Mouse (Mus musculus) naive thymus-derived CD4-positive, alpha-beta T cell, adult 5 months (primary cell): ENCODE measurements around the gene Rfc5. TPM values are rescaled to one million over a fixed set of nuclear protein-coding genes. Genes with fewer than 3 reads are reported as not detected.

ENCODE experiments used
- polyA plus RNA-seq: library from polyadenylated mRNA; unstranded; fragments of 100-300 nt; shearing (Covaris generic); gene quantifications from one replicate; pipeline ENCODE4 v1.2.1, GENCODE M21; 2017

Gene Rfc5
- 20.3 TPM for polyA plus RNA-seq

DNA sequence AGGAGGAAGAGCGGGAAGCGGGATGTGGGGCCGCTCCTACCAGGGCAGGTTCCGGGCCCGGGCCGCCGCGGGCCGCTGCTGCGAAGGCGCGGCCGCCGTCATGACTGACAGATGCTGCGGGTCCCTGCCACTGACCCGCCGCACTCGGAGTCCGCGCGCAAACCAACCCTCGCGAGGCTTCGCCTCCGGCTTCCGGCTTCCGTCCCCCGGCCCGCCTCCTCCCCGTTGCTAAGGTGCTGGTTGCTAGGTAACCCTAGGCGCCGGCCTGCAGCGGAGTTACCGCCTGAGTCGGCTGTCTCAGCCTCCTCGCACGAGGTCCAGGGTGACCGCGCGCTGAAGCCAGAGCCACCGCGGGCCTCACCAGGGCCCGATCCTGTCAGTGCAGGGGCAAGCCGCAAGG, at the start of gene Rfc5:
Gene Rfc5, minus strand, starts transcription at position 171 of the 400 bp plus-strand sequence.

DNA sequence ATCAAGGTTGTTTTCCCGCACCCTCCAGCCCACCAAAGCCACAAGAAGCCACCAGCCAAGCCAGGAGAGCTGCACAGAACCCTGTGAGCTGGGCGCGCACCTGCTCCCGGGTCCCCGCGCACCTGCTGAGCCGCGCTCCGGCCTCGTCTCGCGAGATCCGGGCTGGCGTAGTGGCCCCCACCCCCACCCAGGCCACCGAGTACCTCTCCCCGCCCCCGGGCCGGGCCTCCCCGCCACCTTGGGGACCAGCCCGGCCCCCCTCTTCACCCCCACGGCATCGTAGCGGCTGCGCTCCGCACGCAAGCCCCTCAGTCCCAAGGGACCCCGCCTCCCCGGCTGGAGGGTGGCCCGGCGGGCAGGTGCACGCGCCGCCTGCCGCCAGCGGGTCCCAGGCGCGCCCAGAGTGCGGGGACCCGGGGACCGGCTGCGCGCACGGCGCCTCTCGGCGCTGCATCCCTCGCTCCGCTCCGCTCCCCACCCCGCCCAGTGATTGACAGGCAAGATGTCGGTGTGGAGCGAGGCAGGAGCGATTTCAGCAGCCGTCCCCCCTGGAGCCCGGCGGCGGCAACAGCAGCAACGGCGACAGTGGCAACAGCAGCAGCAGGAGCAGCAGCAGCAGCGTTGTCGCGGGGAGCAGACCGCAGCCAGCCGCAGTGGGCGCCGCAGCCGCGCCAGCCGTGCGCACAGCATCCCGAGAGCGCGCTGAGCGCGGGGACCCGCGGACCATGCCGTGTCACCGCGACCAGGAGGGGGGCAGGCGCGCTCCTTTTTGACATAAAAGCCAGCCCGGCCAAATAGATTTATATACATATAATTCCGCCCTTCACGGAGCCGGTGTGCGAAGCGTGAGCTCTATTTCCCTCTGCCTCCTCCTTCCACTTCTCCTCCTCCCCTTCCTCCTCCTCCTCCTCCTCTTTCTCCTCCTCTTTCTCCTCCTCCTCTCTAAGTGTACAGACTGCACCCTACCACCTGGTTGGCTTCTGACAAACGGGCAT, 25.0 kb upstream of the Rfc5 start, which contains the start of gene Ksr2:
Gene Ksr2, plus strand, starts transcription at position 494 of the 995 bp plus-strand sequence.

DNA sequence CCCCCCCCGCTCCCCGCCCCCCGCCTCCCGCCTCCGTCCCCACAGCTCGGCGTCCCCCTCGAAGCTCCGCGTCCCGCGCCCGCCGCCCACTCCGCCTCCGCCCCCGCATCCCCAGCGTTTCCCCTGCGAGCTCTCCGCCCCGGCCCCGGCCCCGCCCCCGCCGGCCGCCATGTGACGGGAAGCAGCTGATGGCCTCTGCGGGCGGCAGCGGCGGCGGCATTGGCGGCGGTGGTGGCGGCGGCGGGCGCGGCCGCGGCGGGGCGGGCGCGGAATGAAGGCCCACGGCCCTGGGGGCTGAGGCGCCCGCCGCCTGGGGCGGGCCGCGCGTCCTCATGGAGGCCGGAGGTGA, 31.7 kb downstream of the Rfc5 start, which contains the start of gene Wsb2:
Gene Wsb2, plus strand, starts transcription at position 176 of the 349 bp plus-strand sequence.

Other genes with a start within 250 kb of the Rfc5 start
- 154 TPM for gene Pebp1, start 101.4 kb downstream of the Rfc5 start, polyA plus RNA-seq
- not detected for gene Vsig10, start 70.0 kb downstream of the Rfc5 start, polyA plus RNA-seq
- 53.8 TPM for gene Wsb2, start 31.7 kb downstream of the Rfc5 start, polyA plus RNA-seq
- 1.0 TPM for gene Ksr2, start 25.0 kb upstream of the Rfc5 start, polyA plus RNA-seq